Mouse (Mus musculus): Measurements from ENCODE around the gene Zic2. TPM values are rescaled to one million over a fixed set of nuclear protein-coding genes. Genes with fewer than 3 reads are reported as not detected.
A peak's percentile ranks its signal among the peaks of the same experiment; 100 is the strongest.

The Zic2 gene
- polyA plus RNA-seq, 1 experiment from 2014 or later = not detected

DNA sequence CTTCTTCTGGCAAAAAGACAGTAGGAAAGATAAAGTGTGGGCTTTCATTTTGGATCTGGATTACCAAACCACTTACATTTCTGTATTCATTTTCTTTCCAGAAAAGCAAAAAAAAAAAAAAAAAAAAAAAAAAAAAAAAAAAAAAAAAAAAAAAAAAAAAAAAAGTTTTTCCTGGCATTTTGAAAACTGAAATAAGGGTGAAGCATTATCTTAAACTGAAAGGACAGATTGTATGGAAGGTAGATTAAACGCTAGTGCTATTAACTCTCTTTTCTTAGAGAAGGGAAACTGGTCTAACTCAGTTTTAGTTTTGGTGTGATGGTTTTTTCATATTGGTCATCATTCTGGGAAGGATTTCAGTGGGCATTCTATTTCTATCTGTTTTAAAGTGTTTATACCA, 16.8 kb downstream of the Zic2 start:
- H3K9ac ChIP-seq (ENCODE audit: low read depth, low read length) = no peak overlapping the region
- 40% methylated on average over 1 of the region's 1 CpGs for WGBS (ENCODE audit: insufficient replicate concordance)
- no peak for ATAC-seq (ENCODE audit: low read depth)

GRCm38 (mm10) chr14:122509058-122509457, 33.8 kb downstream of the Zic2 start:
- Histone ChIP-seq H3K4me1 (ENCODE audit: control insufficient read depth, low read depth, low read length) (no peaks in the 10 kb centered on the region), H3K4me3 (ENCODE audit: low read depth, low read length) (no peak overlapping the region), H3K27ac (ENCODE audit: low read length) (no peak overlapping the region), H3K4me2 (ENCODE audit: low read depth, low read length) (no peak overlapping the region), H3K9ac (ENCODE audit: low read depth, low read length) (no peak overlapping the region), H3K27me3 (ENCODE audit: control insufficient read depth, insufficient read depth, low read depth, low read length) (peaks cover 4% of the 10 kb centered on the region), H3K9me3 (replicated peaks; ENCODE audit: control insufficient read depth, low read length) (no peaks in the 10 kb centered on the region), H3K36me3 (ENCODE audit: control insufficient read depth, insufficient read depth) (no peaks in the 10 kb centered on the region)
- 7% methylated on average over 2 of the region's 2 CpGs for WGBS (ENCODE audit: insufficient replicate concordance)
- ATAC-seq (ENCODE audit: low read depth) = no peak

More for the DNA sequence above, 16.8 kb downstream of the Zic2 start:
- Histone ChIP-seq H3K27ac (ENCODE audit: low read length) (no peak overlapping the region), H3K36me3 (ENCODE audit: control insufficient read depth, insufficient read depth) (no peaks in the 10 kb centered on the region), H3K4me2 (ENCODE audit: low read depth, low read length) (no peak overlapping the region), H3K27me3 (ENCODE audit: control insufficient read depth, insufficient read depth, low read depth, low read length) (peaks cover 37% of the 10 kb centered on the region), H3K4me3 (ENCODE audit: low read depth, low read length) (no peak overlapping the region), H3K4me1 (ENCODE audit: control insufficient read depth, low read depth, low read length) (peaks cover 4% of the 10 kb centered on the region), H3K9me3 (replicated peaks; ENCODE audit: control insufficient read depth, low read length) (no peaks in the 10 kb centered on the region)

DNA sequence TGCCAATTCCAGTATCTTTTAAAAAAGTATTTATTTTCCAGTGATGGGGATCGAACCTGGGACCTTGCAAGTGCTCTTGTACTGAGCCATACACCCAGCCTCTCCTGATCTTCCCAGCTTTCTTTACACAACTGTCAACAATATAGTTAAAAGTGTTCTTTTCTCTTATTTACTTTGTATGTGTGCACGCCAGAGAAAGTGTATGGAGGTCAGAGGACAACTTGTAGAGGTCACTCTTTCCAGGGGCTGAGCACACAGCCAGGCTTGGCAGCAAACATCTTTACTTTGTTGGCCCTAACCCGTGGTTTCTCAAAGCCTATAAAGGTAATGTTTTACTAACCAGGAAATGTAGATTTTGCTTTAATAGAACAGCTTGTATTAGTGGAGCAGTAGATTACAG, 36.3 kb downstream of the Zic2 start:
- no peaks in the 10 kb centered on the region for H3K9me3 ChIP-seq (replicated peaks; ENCODE audit: control insufficient read depth, low read length)
- no peak overlapping the region for H3K9ac ChIP-seq (ENCODE audit: low read depth, low read length)
- no peak overlapping the region for H3K27ac ChIP-seq (ENCODE audit: low read length)
- WGBS (ENCODE audit: insufficient replicate concordance) = 34% methylated on average over 3 of the region's 3 CpGs
- peak; percentile 88 for ATAC-seq (ENCODE audit: low read depth)
- no peaks in the 10 kb centered on the region for H3K36me3 ChIP-seq (ENCODE audit: control insufficient read depth, insufficient read depth)
- H3K4me3 ChIP-seq (ENCODE audit: low read depth, low read length) = no peak overlapping the region
- no peaks in the 10 kb centered on the region for H3K4me1 ChIP-seq (ENCODE audit: control insufficient read depth, low read depth, low read length)
- no peak overlapping the region for H3K4me2 ChIP-seq (ENCODE audit: low read depth, low read length)
- H3K27me3 ChIP-seq (ENCODE audit: control insufficient read depth, insufficient read depth, low read depth, low read length) = peaks cover 4% of the 10 kb centered on the region

- Histone ChIP-seq H3K9ac (ENCODE audit: low read depth, low read length) (no peak overlapping the region), H3K36me3 (ENCODE audit: control insufficient read depth, insufficient read depth) (no peaks in the 10 kb centered on the region), H3K9me3 (replicated peaks; ENCODE audit: control insufficient read depth, low read length) (no peaks in the 10 kb centered on the region), H3K27ac (ENCODE audit: low read length) (no peak overlapping the region), H3K27me3 (ENCODE audit: control insufficient read depth, insufficient read depth, low read depth, low read length) (peaks cover 4% of the 10 kb centered on the region), H3K4me2 (ENCODE audit: low read depth, low read length) (no peak overlapping the region), H3K4me1 (ENCODE audit: control insufficient read depth, low read depth, low read length) (no peaks in the 10 kb centered on the region), H3K4me3 (ENCODE audit: low read depth, low read length) (no peak overlapping the region)
- ATAC-seq (ENCODE audit: low read depth) = no peak
- WGBS (ENCODE audit: insufficient replicate concordance) = 36% methylated on average over 1 of the region's 1 CpGs
Measured at GRCm38 (mm10) chr14:122513511-122514036, 38.3 kb downstream of the Zic2 start.

- Histone ChIP-seq H3K9me3 (replicated peaks; ENCODE audit: control insufficient read depth, low read length) (no peaks in the 10 kb centered on the region), H3K36me3 (ENCODE audit: control insufficient read depth, insufficient read depth) (no peaks in the 10 kb centered on the region), H3K4me2 (ENCODE audit: low read depth, low read length) (no peak overlapping the region), H3K4me3 (ENCODE audit: low read depth, low read length) (no peak overlapping the region), H3K4me1 (ENCODE audit: control insufficient read depth, low read depth, low read length) (no peaks in the 10 kb centered on the region), H3K27me3 (ENCODE audit: control insufficient read depth, insufficient read depth, low read depth, low read length) (no peaks in the 10 kb centered on the region), H3K9ac (ENCODE audit: low read depth, low read length) (no peak overlapping the region), H3K27ac (ENCODE audit: low read length) (no peak overlapping the region)
- WGBS (ENCODE audit: insufficient replicate concordance) = 69% methylated on average over 4 of the region's 4 CpGs
- no peak for ATAC-seq (ENCODE audit: low read depth)
Measured at GRCm38 (mm10) chr14:122528475-122528874, 53.2 kb downstream of the Zic2 start.

Other genes with a start within 250 kb of the Zic2 start
- gene Gm5089, start 24.3 kb upstream of the Zic2 start, polyA plus RNA-seq (2015; fragmentation: Nextera tagmentation; extraction: Ambion mirVana) = not detected in 2 replicates
- gene Zic5, start 9.8 kb upstream of the Zic2 start, polyA plus RNA-seq (2015; fragmentation: Nextera tagmentation; extraction: Ambion mirVana) = not detected in 2 replicates
- gene Gm10837, start 15.2 kb downstream of the Zic2 start, polyA plus RNA-seq (2015; fragmentation: Nextera tagmentation; extraction: Ambion mirVana) = not detected in 2 replicates
- 17.5 and 17.7 TPM in 2 replicates for gene Pcca, start 58.9 kb downstream of the Zic2 start, polyA plus RNA-seq (2015; fragmentation: Nextera tagmentation; extraction: Ambion mirVana)